In genomic region chr1:156914942-156915341, GRCm38 (mm10) we compare ENCODE assay signal across 30 mouse cellular contexts.
"Had no signal": no experiment of that assay in that cellular context is flagged by ENCODE, and none has a peak within 500 bp of the region (broad histone marks: within the 10 kb centered on the region; RNA-seq: fewer than 3 reads in every experiment).

No protein-coding gene starts in this region.

- H3K4me1 ChIP-seq: limb, embryonic 10.5 days; liver, embryonic 15.5 days had no signal

- H3K36me3 ChIP-seq: limb, embryonic 10.5 days; limb, embryonic 12.5 days; limb, embryonic 13.5 days; limb, embryonic 15.5 days; liver, embryonic 12.5 days; liver, embryonic 13.5 days; liver, embryonic 15.5 days; lung, embryonic 15.5 days; midbrain, embryonic 10.5 days; midbrain, embryonic 12.5 days; midbrain, embryonic 13.5 days; midbrain, embryonic 15.5 days had no signal

- DNase-seq: left cerebral cortex, postnatal 4 days; liver; liver, embryonic 13.5 days; liver, postnatal 0 days; lung, adult 18-20 months; lung, adult 2 months; lung, embryonic 14.5 days; lung, postnatal 10 days; lung, postnatal 14 days; lung, postnatal 36 days; lung, postnatal 4 days had no signal

- H3K27ac ChIP-seq: limb, embryonic 10.5 days; limb, embryonic 12.5 days; limb, embryonic 13.5 days; limb, embryonic 15.5 days; liver, embryonic 12.5 days; liver, embryonic 13.5 days; liver, embryonic 14.5 days; liver, embryonic 15.5 days; lung, embryonic 15.5 days; macrophage; midbrain, embryonic 10.5 days; midbrain, embryonic 12.5 days; midbrain, embryonic 13.5 days; midbrain, embryonic 15.5 days had no signal

- H3K27me3 ChIP-seq: limb, embryonic 12.5 days; limb, embryonic 13.5 days; limb, embryonic 15.5 days; liver, embryonic 12.5 days; liver, embryonic 13.5 days; liver, embryonic 15.5 days; lung, embryonic 15.5 days; megakaryocyte, embryonic 14.5 days; midbrain, embryonic 12.5 days; midbrain, embryonic 13.5 days; midbrain, embryonic 15.5 days had no signal

- ATAC-seq: liver, embryonic 12.5 days; liver, postnatal 0 days; lung, postnatal 0 days; midbrain, embryonic 13.5 days; midbrain, embryonic 15.5 days; midbrain, embryonic 16.5 days had no signal

- H3K9me3 ChIP-seq: limb, embryonic 10.5 days; limb, embryonic 12.5 days; limb, embryonic 13.5 days; limb, embryonic 15.5 days; liver, embryonic 12.5 days; liver, embryonic 13.5 days; liver, embryonic 15.5 days; lung, embryonic 15.5 days; megakaryocyte, embryonic 14.5 days; midbrain, embryonic 10.5 days; midbrain, embryonic 12.5 days; midbrain, embryonic 13.5 days; midbrain, embryonic 15.5 days had no signal

- H3K4me2 ChIP-seq: limb, embryonic 12.5 days; limb, embryonic 13.5 days; limb, embryonic 15.5 days; liver, embryonic 11.5 days; liver, embryonic 12.5 days; liver, embryonic 13.5 days; liver, embryonic 15.5 days; lung, embryonic 14.5 days; lung, embryonic 15.5 days; midbrain, embryonic 11.5 days; midbrain, embryonic 12.5 days; midbrain, embryonic 13.5 days; midbrain, embryonic 15.5 days had no signal

- H3K9ac ChIP-seq: limb, embryonic 12.5 days; limb, embryonic 13.5 days; limb, embryonic 15.5 days; liver, embryonic 12.5 days; liver, embryonic 13.5 days; liver, embryonic 14.5 days; liver, embryonic 15.5 days; liver, postnatal 0 days; lung, embryonic 14.5 days; lung, embryonic 15.5 days; midbrain, embryonic 12.5 days; midbrain, embryonic 13.5 days; midbrain, embryonic 15.5 days had no signal

- H3K4me3 ChIP-seq: limb, embryonic 10.5 days; limb, embryonic 12.5 days; limb, embryonic 13.5 days; limb, embryonic 15.5 days; liver, embryonic 12.5 days; liver, embryonic 13.5 days; liver, embryonic 15.5 days; lung, embryonic 15.5 days; megakaryocyte, embryonic 14.5 days; midbrain, embryonic 10.5 days; midbrain, embryonic 12.5 days; midbrain, embryonic 13.5 days; midbrain, embryonic 15.5 days; myocyte had no signal
